Mouse (Mus musculus) liver, embryonic 14.5 days (tissue): ENCODE measurements at regions not wholly inside any gene's neighbourhood (a gene's known extent, or its start where the extent isn't known, plus 50 kb on each side); places are given as distances from the start of the nearest gene placed in this dataset.

ENCODE experiments used
- CTCF ChIP-seq: IDR thresholded peaks from 2 replicates; pipeline ENCODE4 v1.5.1; 2016; ENCODE audit warnings: antibody characterized with exemption, low read depth, control low read depth
- EP300 ChIP-seq: IDR thresholded peaks from 2 replicates; pipeline ENCODE4 v1.6.1; 2016; ENCODE audit warnings: antibody characterized with exemption, low read depth

GRCm38 (mm10) chr4:75816026-75816425, 537.9 kb upstream of the Dmac1 start:
- TF ChIP-seq CTCF (no peak), EP300 (no peak)
